Mouse (Mus musculus): ENCODE results near the gene C2cd4d. TPM values are rescaled to one million over a fixed set of nuclear protein-coding genes. Genes with fewer than 3 reads are reported as not detected.
A peak's percentile ranks its signal among the peaks of the same experiment; 100 is the strongest.

Gene C2cd4d
- total RNA-seq, 2 experiments from 2014 or later: 0.38 to 0.40 TPM

- DNase-seq (ENCODE audit: low spot score in 2 of 2): peak; percentile 84 to 85
Measured at GRCm38 (mm10) chr3:94413031-94413679, 50.9 kb downstream of the C2cd4d start, which contains the start of gene Tdrkh. Gene Tdrkh, plus strand, starts transcription at chr3:94413273.

Other genes starting within 250 kb of the C2cd4d start
- not detected for gene Gm10696, start 184.2 kb upstream of the C2cd4d start, total RNA-seq (2021)
- gene Gm5286, start 165.7 kb upstream of the C2cd4d start, total RNA-seq (2021): not detected
- not detected for gene Gm4778, start 98.4 kb upstream of the C2cd4d start, total RNA-seq (2021)
- gene Them4, start 52.3 kb upstream of the C2cd4d start, total RNA-seq (2021): 1 to 10 TPM; 7.5 to 9.7 TPM
- gene Them5, start 20.3 kb upstream of the C2cd4d start, total RNA-seq (2021): not detected
- 10 to 100 TPM; 20.3 to 27.7 TPM for gene Rorc, start 10.4 kb downstream of the C2cd4d start, total RNA-seq (2021)
- gene Lingo4, start 36.1 kb downstream of the C2cd4d start, total RNA-seq (2021): under 1 TPM; 0.56 to 0.70 TPM
- gene Tdrkh, start 50.8 kb downstream of the C2cd4d start, total RNA-seq (2021): 10 to 100 TPM in 1 of 2 experiments, 1 to 10 TPM in 1; 8.5 to 14.3 TPM
- 10 to 100 TPM; 69.9 to 77.6 TPM for gene Mrpl9, start 80.9 kb downstream of the C2cd4d start, total RNA-seq (2021)
- gene Oaz3, start 81.5 kb downstream of the C2cd4d start, total RNA-seq (2021): not detected
- gene Celf3, start 115.9 kb downstream of the C2cd4d start, total RNA-seq (2021): 10 to 100 TPM; 16.3 to 29.0 TPM
- gene Riiad1, start 117.9 kb downstream of the C2cd4d start, total RNA-seq (2021): 1 to 10 TPM; 3.0 to 3.3 TPM
- gene Snx27, start 220.3 kb downstream of the C2cd4d start, total RNA-seq (2021): 10 to 100 TPM; 43.7 to 49.9 TPM

Measured in adrenal gland, adult 18-20 months (tissue).